Mouse (Mus musculus) left cerebral cortex, postnatal 14 days (tissue): ENCODE results near the gene Ndc1. TPM values are rescaled to one million over a fixed set of nuclear protein-coding genes. Genes with fewer than 3 reads are reported as not detected.
"Not testable (repeated sequence)": the region's sequence is repeated elsewhere in the genome, so short reads cannot be mapped to it uniquely, and the experiment has no call there.

Source experiments
- DNase-seq, 2 experiments: peaks; one replicate each; pipeline ENCODE4 v3.0.0; 2021 to 2022; ENCODE audit warnings: low spot score in 2 of 2, mixed read lengths in 1 of 2
- intact Hi-C: fragments of 180-260 bp; cut with DNase I; formaldehyde crosslinking; loops from one replicate; pipeline ENCODE4 v1.15.1; 2025
- total RNA-seq, 2 experiments: library from RNA; stranded (reverse); gene quantifications; 2 replicates each; pipeline ENCODE4 v1.2.3; 2021

Ndc1 gene
- total RNA-seq, 2 experiments from 2014 or later = 14.6 to 18.8 TPM

DNA sequence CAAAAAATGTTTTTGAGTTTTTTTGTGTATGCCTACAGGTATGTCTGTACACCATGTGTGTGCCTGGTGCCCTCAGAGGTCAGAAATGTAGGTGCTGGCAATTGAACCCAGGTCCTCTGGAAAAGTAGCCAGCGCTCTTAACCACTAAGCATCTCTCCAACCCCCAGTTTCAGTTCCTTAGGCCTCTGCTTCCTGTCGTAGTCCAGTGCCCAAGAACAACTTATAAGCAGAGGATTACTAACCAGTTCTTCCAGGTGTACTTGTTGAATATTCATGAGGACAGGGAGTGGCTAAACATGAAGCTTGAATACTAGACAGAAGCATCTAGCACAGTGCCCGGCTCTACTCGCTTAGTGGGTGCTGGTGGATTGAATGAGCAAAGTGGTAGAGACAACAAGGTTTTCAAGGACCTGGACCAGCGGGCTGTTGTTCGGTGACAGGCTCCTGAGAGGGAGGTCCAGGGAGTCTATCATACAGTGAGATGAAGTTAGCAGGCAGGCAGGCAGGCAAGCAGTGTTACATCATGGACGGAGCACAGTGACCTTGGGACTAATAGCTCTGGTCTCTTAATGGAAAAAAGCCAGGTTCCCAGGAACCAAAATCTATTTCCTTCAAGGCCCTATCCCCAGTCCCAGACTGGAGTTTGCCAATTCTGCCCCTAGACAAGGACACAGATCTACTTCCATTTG is 7.0 kb upstream of the Ndc1 start:
- DNase-seq = no peak
- intact Hi-C loops = no loop called here

GRCm38 (mm10) chr4:107362755-107363154 is 4.8 kb upstream of the Ndc1 start:
- no peak for DNase-seq
- intact Hi-C loops = no loop called here

DNA sequence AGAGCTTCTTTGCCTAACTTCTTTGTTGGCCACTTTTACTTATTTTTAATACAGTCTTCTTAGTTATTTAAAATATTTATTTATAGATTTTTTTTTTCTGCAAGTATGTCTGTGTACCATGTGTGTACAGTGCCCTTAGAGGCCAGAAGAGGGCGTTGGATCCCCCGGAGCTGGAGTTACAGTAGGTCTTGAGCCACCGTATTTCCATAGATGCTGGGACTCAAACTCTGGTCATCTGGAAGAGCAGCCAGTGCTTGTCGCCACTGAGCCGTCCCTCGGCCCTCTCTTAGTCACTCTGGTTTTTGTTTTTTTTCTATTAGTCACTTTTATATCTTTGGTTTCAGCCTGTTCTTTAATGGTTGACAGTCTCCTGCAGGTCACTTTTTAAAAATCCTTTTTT is 4.0 kb upstream of the Ndc1 start:
- DNase-seq = no peak
- intact Hi-C loops = no loop called here

DNA sequence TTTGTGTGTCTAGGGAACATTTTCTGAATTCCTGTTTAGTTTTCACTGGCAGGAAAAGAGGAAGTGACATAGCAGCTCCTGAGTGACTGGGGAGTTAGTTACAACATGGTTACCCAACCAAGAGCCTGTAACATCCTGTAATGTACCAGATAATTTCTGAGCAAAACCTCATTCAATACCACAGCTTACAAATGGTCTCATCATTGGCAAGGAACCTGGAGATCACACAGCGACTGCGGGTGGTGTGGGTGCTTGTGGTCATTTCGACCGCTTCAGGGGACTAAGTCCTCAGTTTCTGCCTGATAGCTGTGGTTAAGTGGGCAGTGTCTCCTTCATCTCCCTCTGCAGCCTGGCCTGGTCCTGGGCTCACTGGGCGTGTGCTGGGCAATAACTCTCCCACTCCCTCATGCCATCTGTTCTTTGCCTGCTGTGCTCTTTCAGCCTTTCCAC is 3.4 kb upstream of the Ndc1 start:
- intact Hi-C loops = no loop called here
- no peak for DNase-seq

GRCm38 (mm10) chr4:107366408-107366807 is 1.2 kb upstream of the Ndc1 start:
- intact Hi-C loops = loop anchor here (5.0 kb wide), 1 partner anchor 286 kb away; no protein-coding TSS in a partner anchor
- DNase-seq = not testable (repeated sequence)

DNA sequence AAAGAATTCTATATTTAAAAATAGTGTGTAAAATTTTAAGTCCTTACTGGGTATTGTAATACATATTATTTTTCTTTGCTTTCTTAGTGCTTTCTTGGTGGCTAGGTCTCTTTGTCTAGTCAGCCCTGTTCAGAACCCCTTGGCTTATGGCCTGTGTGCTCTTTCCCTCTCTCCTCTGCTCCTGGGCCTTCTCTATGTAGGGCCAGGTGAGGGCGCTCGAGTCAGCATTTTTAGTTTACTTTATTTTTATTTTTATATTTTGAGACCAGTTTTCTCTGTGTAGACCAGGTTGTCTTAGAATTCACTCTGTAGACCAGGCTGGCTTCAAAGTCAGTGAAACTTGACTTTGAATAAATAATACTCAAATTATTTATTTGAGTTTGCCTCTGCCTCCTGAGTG is 4.7 kb downstream of the Ndc1 start:
- DNase-seq = no peak
- intact Hi-C loops = no loop called here

DNA sequence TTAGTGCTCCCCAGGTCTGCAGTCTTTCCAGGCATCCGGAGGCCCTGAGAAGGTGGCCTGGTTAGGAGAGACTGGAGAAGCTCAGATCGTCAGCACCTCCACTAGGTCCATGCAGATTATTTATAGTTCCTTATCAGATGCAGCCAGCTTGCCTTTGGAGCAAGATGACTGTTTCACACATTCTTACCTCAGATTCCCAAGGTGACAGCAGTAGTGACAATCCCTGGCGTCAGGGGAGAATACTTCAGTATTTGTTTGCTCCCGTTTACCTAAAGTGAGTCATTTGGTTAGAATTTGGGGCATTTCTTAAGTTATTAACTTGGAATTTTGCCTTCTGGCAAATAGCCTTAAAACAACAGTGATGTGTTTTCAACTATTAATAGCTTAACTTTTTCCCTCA is 7.1 kb downstream of the Ndc1 start:
- intact Hi-C loops = no loop called here
- DNase-seq = no peak

DNA sequence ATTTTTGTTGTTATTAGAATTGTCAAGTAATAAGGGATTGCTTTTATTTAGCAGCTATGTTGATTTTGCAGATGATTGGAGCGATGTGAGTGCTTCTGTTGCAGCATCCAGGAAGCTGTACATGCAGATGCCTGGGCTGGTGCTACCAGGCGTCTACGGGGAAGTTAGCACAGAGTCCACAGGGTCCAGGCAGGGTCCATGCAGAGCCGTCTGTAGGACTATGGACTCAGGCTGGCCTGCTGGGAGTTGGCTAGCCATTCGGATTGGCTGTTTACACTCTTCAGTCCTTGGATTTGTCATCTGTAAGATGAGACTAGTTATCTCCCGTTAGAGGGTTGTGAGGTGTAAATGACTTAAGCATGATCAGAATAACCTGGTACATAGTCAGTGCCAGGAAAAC is 11.4 kb downstream of the Ndc1 start:
- intact Hi-C loops = no loop called here
- DNase-seq = no peak

GRCm38 (mm10) chr4:107380871-107381270 is 13.3 kb downstream of the Ndc1 start:
- no peak for DNase-seq
- intact Hi-C loops = no loop called here

GRCm38 (mm10) chr4:107387038-107387437 is 19.5 kb downstream of the Ndc1 start:
- intact Hi-C loops = no loop called here
- DNase-seq = peak in 1 of 2 experiments; percentile 19

DNA sequence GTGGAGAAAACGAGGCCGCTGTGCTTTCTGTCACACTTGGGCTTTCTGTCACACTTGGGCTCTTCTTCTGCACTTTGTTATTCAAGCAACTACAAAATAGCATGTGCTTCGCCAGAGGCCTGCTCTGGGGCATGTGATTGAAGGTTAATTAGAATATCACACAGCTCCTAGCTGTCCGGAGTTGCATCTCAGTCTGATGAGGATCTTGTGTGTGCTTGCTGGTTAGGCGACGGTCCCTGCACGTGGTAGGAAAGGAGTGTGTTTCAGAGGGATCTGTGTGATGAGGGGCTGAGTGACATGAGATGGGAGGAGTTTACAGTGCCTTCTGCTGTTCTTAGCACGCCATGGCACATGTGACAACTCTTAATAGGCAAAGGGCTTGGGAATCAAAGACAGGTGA is 19.9 kb downstream of the Ndc1 start:
- DNase-seq = no peak
- intact Hi-C loops = no loop called here

- intact Hi-C loops = no loop called here
Measured at GRCm38 (mm10) chr4:107388291-107388690, 20.7 kb downstream of the Ndc1 start.

DNA sequence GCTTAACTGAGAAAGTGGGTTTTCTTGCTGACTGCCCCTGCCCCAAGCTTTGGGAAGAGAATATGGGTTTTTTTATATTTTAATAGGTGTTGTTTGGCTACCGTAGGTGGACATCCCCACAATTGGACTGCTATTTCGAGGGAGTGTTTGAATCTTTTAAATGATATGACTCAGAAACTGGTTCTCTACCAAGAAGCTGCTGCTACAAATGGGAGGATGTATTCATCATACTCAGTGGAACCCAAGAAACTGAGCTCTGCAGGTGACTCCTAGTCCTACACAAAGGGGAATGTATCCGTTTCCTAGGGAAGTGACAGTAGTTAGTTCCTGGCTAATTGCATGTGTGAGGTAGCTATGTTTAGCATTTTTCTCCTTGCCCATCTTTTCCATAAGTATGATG is 21.8 kb downstream of the Ndc1 start:
- intact Hi-C loops = no loop called here
- no peak for DNase-seq

More at GRCm38 (mm10) chr4:107388291-107388690, 20.7 kb downstream of the Ndc1 start:
- no peak for DNase-seq

GRCm38 (mm10) chr4:107393771-107394170 is 26.2 kb downstream of the Ndc1 start:
- no peak for DNase-seq
- intact Hi-C loops = no loop called here

DNA sequence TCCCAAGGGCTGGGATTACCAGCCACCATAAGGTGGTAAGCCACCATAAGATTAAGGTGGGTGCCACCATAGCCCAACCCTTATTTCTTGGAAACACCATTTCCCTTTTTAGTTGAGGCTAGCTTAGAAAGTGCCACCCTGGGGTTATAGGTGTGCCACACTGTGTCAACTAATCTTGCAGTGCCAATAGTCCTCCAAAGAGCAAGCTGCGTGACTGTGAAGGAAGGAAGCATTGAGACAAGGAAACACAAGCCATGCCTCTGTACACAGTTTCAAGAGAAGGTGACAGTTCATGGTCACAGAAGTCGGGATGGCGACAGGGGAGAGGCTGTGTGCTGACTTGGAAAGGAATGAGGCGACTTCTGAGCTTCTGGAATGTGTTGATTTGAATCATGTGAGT is 52.6 kb downstream of the Ndc1 start:
- DNase-seq = no peak
- intact Hi-C loops = loop anchor here (5.0 kb wide), 2 partner anchors 232 to 282 kb away; no protein-coding TSS in a partner anchor

DNA sequence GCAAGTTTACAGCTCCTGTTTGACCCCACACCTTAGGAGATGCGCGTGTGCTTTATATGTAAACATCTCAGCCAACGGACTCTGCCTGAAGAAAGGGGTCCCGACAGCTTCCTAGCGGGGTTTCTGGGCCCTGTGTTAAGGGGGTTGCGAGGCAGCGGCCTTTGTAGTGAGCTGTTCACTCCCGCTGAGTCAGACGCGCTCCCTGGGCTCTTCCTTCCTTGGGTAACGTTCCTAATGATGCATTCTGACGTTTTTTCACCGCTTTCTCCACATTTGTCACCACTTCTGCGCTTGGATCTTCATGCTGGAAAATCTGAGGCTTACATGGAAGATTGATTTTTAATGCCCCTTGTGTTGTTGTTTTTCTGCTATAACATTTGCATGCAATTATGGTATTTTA is 54.1 kb downstream of the Ndc1 start:
- DNase-seq = no peak
- intact Hi-C loops = loop anchor here (5.0 kb wide), 2 partner anchors 231 to 281 kb away; no protein-coding TSS in a partner anchor

- intact Hi-C loops = loop anchor here (5.0 kb wide), 2 partner anchors 230 to 280 kb away; no protein-coding TSS in a partner anchor
- DNase-seq = peak in 1 of 2 experiments; percentile 32
Measured at GRCm38 (mm10) chr4:107422176-107422575, 54.6 kb downstream of the Ndc1 start.

DNA sequence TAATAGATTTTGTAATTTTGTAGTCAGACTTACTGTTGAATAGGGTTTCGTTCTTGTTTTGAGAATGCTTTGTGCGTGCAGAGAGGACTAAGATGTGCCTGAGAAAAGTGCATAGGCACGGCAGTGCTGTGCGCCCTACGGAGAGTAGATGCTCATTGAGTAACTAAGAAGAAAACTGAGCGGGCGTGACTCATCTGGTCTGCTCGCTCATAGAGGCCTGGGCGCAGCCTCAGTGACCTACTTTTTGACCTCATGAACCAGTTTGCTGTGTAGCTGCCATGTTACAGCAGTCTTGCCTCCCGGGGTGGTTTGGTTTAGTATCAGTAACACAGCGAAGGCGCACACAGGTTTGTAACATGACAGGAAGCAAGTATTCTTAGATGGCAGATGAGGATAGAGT is 58.0 kb downstream of the Ndc1 start:
- intact Hi-C loops = no loop called here
- no peak for DNase-seq

DNA sequence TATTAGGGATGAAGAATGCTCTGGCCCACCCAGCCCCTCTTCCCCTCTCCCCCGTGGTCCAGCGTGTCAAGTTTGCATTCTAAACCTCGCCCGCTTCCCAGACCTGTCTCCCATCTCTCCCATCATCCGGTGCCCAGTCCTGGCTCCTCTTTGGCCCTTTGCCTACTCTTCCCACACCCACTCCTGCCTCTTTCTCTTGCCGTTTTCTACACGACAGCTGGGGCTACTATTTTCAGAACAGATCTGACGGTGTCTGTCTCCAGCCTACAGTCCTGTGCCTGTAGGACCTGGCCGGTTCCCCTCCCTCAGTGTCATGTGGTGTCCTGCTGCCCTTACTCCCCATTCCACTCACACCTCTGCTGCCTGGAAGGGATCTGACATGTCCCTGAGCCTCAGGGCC is 59.0 kb downstream of the Ndc1 start:
- peak; percentile 42 to 44 for DNase-seq
- intact Hi-C loops = no loop called here

DNA sequence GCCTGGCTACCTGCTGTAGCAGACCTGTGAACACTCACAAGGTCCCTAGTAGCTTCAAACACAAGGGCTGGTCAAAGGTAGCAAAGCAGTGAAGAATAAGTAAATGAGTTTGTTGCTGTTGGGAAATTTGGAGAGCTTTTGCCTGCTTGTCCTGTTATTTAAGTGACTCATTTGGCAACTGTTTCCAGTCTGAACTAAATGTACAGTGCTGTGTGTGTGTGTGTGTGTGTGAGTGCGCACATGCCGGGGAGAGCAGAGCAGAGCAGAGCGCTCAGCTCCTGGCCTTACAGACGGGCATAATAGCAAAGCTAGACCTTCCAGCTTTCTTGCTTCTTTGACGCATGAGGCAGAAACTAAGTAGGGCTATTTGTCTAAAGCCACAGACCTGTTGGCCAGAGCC is 65.1 kb downstream of the Ndc1 start:
- peak; percentile 65 to 82 for DNase-seq
- intact Hi-C loops = no loop called here

DNA sequence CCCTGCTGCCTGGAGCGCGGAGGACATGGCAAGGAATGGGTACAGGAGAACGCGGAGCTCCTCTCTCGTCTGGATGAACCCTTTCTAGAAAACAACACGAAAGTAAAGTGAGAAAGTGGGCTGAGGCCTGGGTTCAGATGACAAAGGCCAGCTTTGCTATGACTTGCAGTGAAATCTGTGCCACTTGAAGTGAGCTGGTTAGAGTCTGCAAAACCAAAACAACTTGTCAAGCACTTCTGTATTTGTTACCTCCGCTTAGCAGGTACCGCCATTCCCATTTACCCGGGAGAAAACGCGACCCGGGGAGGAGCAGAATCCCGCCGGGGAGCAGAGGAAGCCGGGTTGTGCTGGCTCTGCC is 66.4 kb downstream of the Ndc1 start:
- intact Hi-C loops = no loop called here
- no peak for DNase-seq
